8 mouse cellular contexts compared by ENCODE assay signal in the genomic region with DNA sequence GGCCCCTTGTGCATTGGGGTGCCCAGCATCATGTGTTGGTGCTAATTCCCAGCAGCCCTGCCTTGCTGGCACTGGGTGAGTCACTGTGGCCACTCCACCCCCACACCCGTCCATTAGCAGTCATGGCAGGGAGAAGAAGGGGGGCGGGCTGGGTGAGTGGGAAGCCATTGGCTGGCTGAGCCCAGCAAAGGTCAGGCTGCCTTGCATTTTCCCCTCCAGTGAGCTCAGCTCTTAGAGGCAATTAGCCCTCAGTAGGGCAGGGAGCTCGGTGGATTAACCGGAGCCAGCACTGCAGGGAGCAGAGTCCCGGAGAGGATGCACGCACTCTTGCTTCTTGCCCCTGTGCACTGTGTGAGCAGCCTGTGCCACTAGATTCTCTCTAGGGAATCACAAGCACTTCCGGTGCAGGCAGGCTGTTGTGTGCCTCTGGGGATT. TPM values are rescaled to one million over a fixed set of nuclear protein-coding genes. Genes with fewer than 3 reads are reported as not detected.
DNase-seq lines count a peak whose midpoint lies in the region; ATAC-seq and TF ChIP-seq lines count a peak whose summit lies in the region.

No protein-coding gene starts in this region.

- no peaks in the 10 kb centered on the region for H3K27me3 ChIP-seq in embryonic facial prominence, embryonic 11.5 days (ENCODE audit: control insufficient read depth, insufficient read depth, low read length)
- no peaks in the 10 kb centered on the region for H3K27me3 ChIP-seq in splenic B cell, adult 2 months (ENCODE audit: control insufficient read depth, insufficient read depth, low read length, poor library complexity, severe bottlenecking)
- no peaks in the 10 kb centered on the region for H3K27me3 ChIP-seq in lung, postnatal 0 days (replicated peaks; ENCODE audit: insufficient read depth, low read length)

- ATAC-seq in embryonic facial prominence, embryonic 11.5 days (replicated peaks; ENCODE audit: insufficient number of reproducible peaks, low FRiP score, low TSS enrichment, low read depth) = peak; percentile 51
- no peak for ATAC-seq in lung, postnatal 0 days
- no peak for ATAC-seq in CD4-positive, CD25-positive, alpha-beta regulatory T cell, adult 4 months

- H3K9ac ChIP-seq in embryonic facial prominence, embryonic 11.5 days (replicated peaks; ENCODE audit: low read length) = no peak overlapping the region
- H3K9ac ChIP-seq in lung, postnatal 0 days (replicated peaks; ENCODE audit: low read depth) = no peak overlapping the region

- no peaks in the 10 kb centered on the region for H3K36me3 ChIP-seq in embryonic facial prominence, embryonic 11.5 days (replicated peaks; ENCODE audit: control insufficient read depth, insufficient read depth, low read depth, low read length)
- no peaks in the 10 kb centered on the region for H3K36me3 ChIP-seq in splenic B cell, adult 2 months (ENCODE audit: control insufficient read depth, insufficient read depth, low read length, poor library complexity, severe bottlenecking)
- no peaks in the 10 kb centered on the region for H3K36me3 ChIP-seq in lung, postnatal 0 days (ENCODE audit: insufficient read depth, low read length)

- peaks cover 4% of the 10 kb centered on the region for H3K4me1 ChIP-seq in embryonic facial prominence, embryonic 11.5 days (ENCODE audit: control insufficient read depth, insufficient read depth, low read length)
- no peaks in the 10 kb centered on the region for H3K4me1 ChIP-seq in lung, postnatal 0 days (ENCODE audit: insufficient read depth, low read depth, low read length)

- no peak overlapping the region for H3K27ac ChIP-seq in embryonic facial prominence, embryonic 11.5 days (replicated peaks; ENCODE audit: low read depth, low read length)
- no peak overlapping the region for H3K27ac ChIP-seq in lung, postnatal 0 days (ENCODE audit: low read length)

- H3K4me2 ChIP-seq in embryonic facial prominence, embryonic 11.5 days (ENCODE audit: low read depth, low read length) = no peak overlapping the region
- no peak overlapping the region for H3K4me2 ChIP-seq in lung, postnatal 0 days (replicated peaks; ENCODE audit: low read depth, low read length)

- H3K4me3 ChIP-seq in embryonic facial prominence, embryonic 11.5 days (ENCODE audit: low read depth, low read length) = no peak overlapping the region
- H3K4me3 ChIP-seq in lung, postnatal 0 days (ENCODE audit: low read depth, low read length) = no peak overlapping the region

- DNase-seq in adrenal gland, adult 2 months = peak; percentile 59
- DNase-seq in embryonic facial prominence, embryonic 11.5 days (ENCODE audit: low spot score) = peak; percentile 50
- peak; percentile 79 for DNase-seq in kidney, adult 11 months
- DNase-seq in left cerebral cortex, postnatal 36 days (ENCODE audit: low spot score in 2 of 2) = peak; percentile 16 to 25
- peak; percentile 16 for DNase-seq in splenic B cell, adult 2 months (ENCODE audit: low read depth, low spot score)
- DNase-seq in lung, postnatal 0 days (ENCODE audit: low spot score) = no peak
- no peak for DNase-seq in urinary bladder, postnatal 4 days (ENCODE audit: low spot score in 2 of 2)

- intact Hi-C loops in left cerebral cortex, postnatal 36 days (cut with DNase I) = no loop called here

- H3K9me3 ChIP-seq in embryonic facial prominence, embryonic 11.5 days (replicated peaks; ENCODE audit: control insufficient read depth, low read length) = no peaks in the 10 kb centered on the region
- no peaks in the 10 kb centered on the region for H3K9me3 ChIP-seq in lung, postnatal 0 days (ENCODE audit: low read length)

- no peak for TF ChIP-seq EP300 in lung, postnatal 0 days (IDR thresholded peaks at IDR 0.05)

- no peak for TF ChIP-seq CTCF in lung, postnatal 0 days (IDR thresholded peaks at IDR 0.05)

- 10% methylated on average over 7 of the region's 7 CpGs for WGBS in embryonic facial prominence, embryonic 11.5 days
- 25% methylated on average over 6 of the region's 7 CpGs for WGBS in lung, postnatal 0 days

RNA-seq across cellular contexts. Expression of gene Ctnnbl1, which starts 40.9 kb away (rescaled TPM):
- total RNA-seq in adrenal gland, adult 2 months (2021) = 10 to 100 TPM; 15.6 to 20.4 TPM
- 12.4 and 13.4 TPM in 2 replicates for polyA plus RNA-seq in adrenal gland, adult 2 months (2012; rRNA removed)
- polyA plus RNA-seq in embryonic facial prominence, embryonic 11.5 days (2014; fragmentation: Nextera tagmentation; extraction: Ambion mirVana) = 94.9 and 97.1 TPM in 2 replicates
- total RNA-seq in left cerebral cortex, postnatal 36 days (2021) = 10 to 100 TPM; 27.1 to 29.6 TPM
- 28.5 and 30.8 TPM in 2 replicates for polyA plus RNA-seq in lung, postnatal 0 days (2015; fragmentation: Nextera tagmentation; extraction: Ambion mirVana)
- 10 to 100 TPM; 71.0 to 71.9 TPM for polyA plus RNA-seq in CD4-positive, CD25-positive, alpha-beta regulatory T cell, adult 4 months (2017; shearing (Covaris generic))

Comparison
In these comparisons a context has a peak if more than half of its experiments do, and no peak if none do; other contexts are left out.
1. DNase-seq: peak in adrenal gland, adult 2 months (single experiment), embryonic facial prominence, embryonic 11.5 days (single experiment), kidney, adult 11 months (single experiment), left cerebral cortex, postnatal 36 days (2 of 2) and splenic B cell, adult 2 months (single experiment); none in lung, postnatal 0 days (single experiment) and urinary bladder, postnatal 4 days (0 of 2).